Mouse (Mus musculus): ENCODE results near the gene Tex13a. TPM values are rescaled to one million over a fixed set of nuclear protein-coding genes. Genes with fewer than 3 reads are reported as not detected.

Gene Tex13a
- not detected in 2 replicates for polyA plus RNA-seq (2015; fragmentation: Nextera tagmentation; extraction: Ambion mirVana)

DNA sequence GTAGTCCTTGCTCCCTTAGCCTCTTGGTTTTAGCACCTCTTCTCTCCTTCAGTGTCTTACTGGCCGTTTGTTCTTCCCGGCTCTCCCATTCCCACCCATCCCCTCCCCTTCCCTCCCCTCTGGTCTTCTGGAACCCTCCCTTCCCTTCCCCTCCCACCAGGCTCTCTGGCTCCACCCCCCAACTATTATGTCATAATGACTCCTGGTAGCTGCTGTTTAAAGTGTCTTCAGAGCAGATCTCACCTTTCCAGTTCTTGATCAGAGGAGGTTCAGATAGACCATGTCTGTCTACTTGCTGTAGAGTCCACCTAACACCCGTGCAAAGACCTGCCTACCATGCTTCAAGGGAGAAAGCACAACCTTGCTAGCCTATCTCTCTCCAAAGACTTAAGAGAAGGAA lies at the start of gene Tex13a:
Gene Tex13a (minus strand): TSS at position 101 of the 400 bp plus-strand sequence.
- H3K9ac ChIP-seq (replicated peaks): no peak within 1 kb of the TSS
- H3K9me3 ChIP-seq: no peaks in the 10 kb centered on the region
- no peaks in the 10 kb centered on the region for H3K36me3 ChIP-seq
- no peak within 1 kb of the TSS for H3K4me2 ChIP-seq (replicated peaks)
- no peaks in the 10 kb centered on the region for H3K4me1 ChIP-seq (replicated peaks)
- H3K4me3 ChIP-seq (replicated peaks): no peak within 1 kb of the TSS
- 73% methylated on average over 3 of the region's 3 CpGs for WGBS
- no peak for ATAC-seq
- no peaks in the 10 kb centered on the region for H3K27me3 ChIP-seq
- H3K27ac ChIP-seq: no peak within 1 kb of the TSS

DNA sequence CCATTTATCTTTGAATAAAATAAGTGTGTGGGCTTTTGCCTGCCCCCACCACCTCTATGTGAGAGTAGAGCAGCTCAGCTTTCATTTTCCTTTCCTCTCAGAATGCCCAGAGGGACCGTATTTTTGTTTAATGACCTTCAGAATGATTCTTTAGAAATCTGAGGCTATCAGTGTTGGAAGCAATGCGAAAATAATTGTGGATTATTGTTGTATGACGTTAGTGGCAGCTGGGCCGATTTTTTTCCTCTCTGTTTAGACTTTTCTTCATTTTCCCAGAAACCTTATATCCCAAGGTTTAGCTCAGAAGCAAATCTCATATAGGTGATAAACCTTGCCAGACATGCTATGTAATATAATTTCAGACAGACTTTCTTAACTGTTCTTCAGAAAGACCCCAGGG lies 25.2 kb upstream of the Tex13a start:
- H3K4me1 ChIP-seq (replicated peaks): no peaks in the 10 kb centered on the region
- H3K9me3 ChIP-seq: no peaks in the 10 kb centered on the region
- no peaks in the 10 kb centered on the region for H3K36me3 ChIP-seq
- ATAC-seq: no peak
- H3K4me3 ChIP-seq (replicated peaks): no peak overlapping the region
- H3K27ac ChIP-seq: no peak overlapping the region
- H3K4me2 ChIP-seq (replicated peaks): no peak overlapping the region
- WGBS: 77% methylated on average over 4 of the region's 4 CpGs
- no peaks in the 10 kb centered on the region for H3K27me3 ChIP-seq
- H3K9ac ChIP-seq (replicated peaks): no peak overlapping the region

DNA sequence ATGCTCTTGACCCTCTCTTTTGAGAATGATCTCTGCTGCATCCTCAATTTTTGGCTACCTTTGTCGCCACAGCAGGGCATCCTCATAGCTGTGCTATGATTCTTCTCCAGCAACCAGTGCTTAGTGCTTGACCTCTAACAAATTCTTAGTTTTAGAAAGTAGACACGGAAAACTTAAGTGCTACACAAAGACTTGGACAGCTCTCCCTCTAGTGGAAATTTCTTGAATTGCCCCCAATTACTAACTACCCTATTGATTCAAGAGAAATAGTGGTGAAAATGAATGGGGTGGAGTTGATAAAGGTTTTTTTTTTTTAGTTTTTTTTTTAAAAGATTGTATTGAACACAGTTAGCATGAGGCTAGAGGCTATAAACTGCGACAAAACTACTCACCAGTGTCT lies 39.2 kb downstream of the Tex13a start:
- H3K4me1 ChIP-seq (replicated peaks): no peaks in the 10 kb centered on the region
- 19% methylated on average over 3 of the region's 3 CpGs for WGBS
- H3K9me3 ChIP-seq: no peaks in the 10 kb centered on the region
- H3K9ac ChIP-seq (replicated peaks): no peak overlapping the region
- H3K4me3 ChIP-seq (replicated peaks): no peak overlapping the region
- H3K36me3 ChIP-seq: no peaks in the 10 kb centered on the region
- H3K4me2 ChIP-seq (replicated peaks): no peak overlapping the region
- H3K27me3 ChIP-seq: no peaks in the 10 kb centered on the region; the same call in 1 of the 2 replicates
- no peak overlapping the region for H3K27ac ChIP-seq
- no peak for ATAC-seq
